Mouse (Mus musculus): Measurements from ENCODE around the gene Gca.

GRCm38 (mm10) chr2:62669848-62670247, 5.8 kb downstream of the Gca start:
- TF ChIP-seq TCF12 (IDR thresholded peaks at IDR 0.05; ENCODE audit: low read depth, low read length) (no peak), POLR2A (IDR thresholded peaks at IDR 0.05; ENCODE audit: low read depth, low read length) (no peak), JUN (IDR thresholded peaks at IDR 0.05; ENCODE audit: insufficient read depth, low read depth, low read length) (no peak), CTCF (conservative IDR thresholded peaks at IDR 0.05 in 1 of 2, IDR thresholded peaks at IDR 0.05 in 1 of 2; ENCODE audit: low read depth in 2 of 2, low read length in 2 of 2) (no peak), E2F4 (IDR thresholded peaks at IDR 0.05; ENCODE audit: insufficient replicate concordance, low read depth, low read length) (no peak), NRF1 (IDR thresholded peaks at IDR 0.05; ENCODE audit: low read depth, low read length) (no peak), SIN3A (IDR thresholded peaks at IDR 0.05; ENCODE audit: low read length) (no peak), MAZ (IDR thresholded peaks at IDR 0.05; ENCODE audit: low read depth, low read length) (no peak), USF1 (IDR thresholded peaks at IDR 0.05; ENCODE audit: low read depth, low read length) (no peak), CHD2 (IDR thresholded peaks at IDR 0.05; ENCODE audit: low read length) (no peak)
